Mouse (Mus musculus) limb, embryonic 14.5 days (tissue): ENCODE measurements at regions not wholly inside any gene's neighbourhood (a gene's known extent, or its start where the extent isn't known, plus 50 kb on each side); places are given as distances from the start of the nearest gene placed in this dataset.

Source experiments
- ATAC-seq: fragments of 200-750 bp; cut with Nextera tagmentation; 2 replicates; pipeline ENCODE4 v1.8.0; 2017; ENCODE audit warnings: low read depth, moderate number of reproducible peaks, moderate TSS enrichment; ENCODE audit not compliant: low FRiP score
- DNase-seq: peaks from one replicate; pipeline ENCODE4 v3.0.0-alpha.2; 2015; ENCODE audit warnings: low spot score
- H3K27ac ChIP-seq: fragments of 300-500 bp; sonication (generic); replicated peaks from 2 replicates; pipeline ENCODE4 v1.5.1; 2014; ENCODE audit warnings: low read depth, mild to moderate bottlenecking, low read length, moderate library complexity, mixed read lengths
- H3K27me3 ChIP-seq: fragments of 300-500 bp; sonication (generic); 2 replicates; pipeline ENCODE4 v1.6.1; 2014; ENCODE audit warnings: low read length, mixed read lengths; ENCODE audit not compliant: control insufficient read depth, insufficient read depth
- H3K36me3 ChIP-seq: fragments of 300-500 bp; sonication (generic); 2 replicates; pipeline ENCODE4 v1.6.1; 2014; ENCODE audit warnings: mild to moderate bottlenecking, low read length, moderate library complexity, mixed read lengths; ENCODE audit not compliant: control insufficient read depth, insufficient read depth
- H3K4me1 ChIP-seq: fragments of 300-500 bp; sonication (generic); 2 replicates; pipeline ENCODE4 v1.6.1; 2014; ENCODE audit warnings: antibody characterized with exemption, low read length, mixed read lengths; ENCODE audit not compliant: control insufficient read depth, insufficient read depth
- H3K4me2 ChIP-seq: fragments of 300-500 bp; sonication (generic); replicated peaks from 2 replicates; pipeline ENCODE4 v1.6.1; 2014; ENCODE audit warnings: low read depth, mild to moderate bottlenecking, low read length, moderate library complexity; ENCODE audit not compliant: severe bottlenecking
- H3K4me3 ChIP-seq: fragments of 300-500 bp; sonication (generic); replicated peaks from 2 replicates; pipeline ENCODE4 v1.5.1; 2014; ENCODE audit warnings: low read length
- H3K9ac ChIP-seq: fragments of 300-500 bp; sonication (generic); 2 replicates; pipeline ENCODE4 v1.6.1; 2014; ENCODE audit warnings: mild to moderate bottlenecking, low read depth, low read length, moderate library complexity; ENCODE audit not compliant: severe bottlenecking
- H3K9me3 ChIP-seq: fragments of 300-500 bp; sonication (generic); 2 replicates; pipeline ENCODE4 v1.6.1; 2016; ENCODE audit warnings: low read length; ENCODE audit not compliant: control insufficient read depth
- POLR2A ChIP-seq: fragments of 200-500 bp; IDR thresholded peaks from 2 replicates; pipeline ENCODE4 v1.8.0; 2012; ENCODE audit warnings: inconsistent platforms, mild to moderate bottlenecking, moderate library complexity, borderline replicate concordance; ENCODE audit not compliant: insufficient read depth, insufficient read length; ENCODE audit errors: extremely low read depth
- WGBS: fragments of 180-500 bp; shearing (Covaris S2); extraction: QIAGEN DNeasy Blood & Tissue Kit; methylation state at CpG from one replicate; pipeline ENCODE4 v1.1.7; 2014; 5-methylcytosine and 5-hydroxymethylcytosine counted together

- ATAC-seq (no peak), DNase-seq (no peak)
- H3K9me3 ChIP-seq = no peaks in the 10 kb centered on the region
- no peaks in the 10 kb centered on the region for H3K4me1 ChIP-seq
- 41% methylated on average over 6 of the region's 6 CpGs for WGBS
- H3K27ac ChIP-seq = no peak overlapping the region
- H3K4me3 ChIP-seq = no peak overlapping the region
- H3K36me3 ChIP-seq = no peaks in the 10 kb centered on the region
- TF ChIP-seq POLR2A = no peak
- no peak overlapping the region for H3K4me2 ChIP-seq
- no peak overlapping the region for H3K9ac ChIP-seq
- H3K27me3 ChIP-seq = no peaks in the 10 kb centered on the region
Measured at GRCm38 (mm10) chr2:159235000-159235399, 440.4 kb downstream of the Dhx35 start.

GRCm38 (mm10) chr2:159250065-159250464 lies 455.5 kb downstream of the Dhx35 start:
- Histone ChIP-seq H3K4me1 (no peaks in the 10 kb centered on the region), H3K4me3 (no peak overlapping the region), H3K36me3 (no peaks in the 10 kb centered on the region), H3K9me3 (no peaks in the 10 kb centered on the region), H3K27ac (no peak overlapping the region), H3K4me2 (no peak overlapping the region), H3K9ac (no peak overlapping the region), H3K27me3 (no peaks in the 10 kb centered on the region)
- DNase-seq = no peak
- ATAC-seq = no peak
- WGBS = 41% methylated on average over 6 of the region's 6 CpGs
- TF ChIP-seq POLR2A = no peak

- H3K27ac ChIP-seq = no peak overlapping the region
- ATAC-seq (no peak), DNase-seq (no peak)
- H3K4me2 ChIP-seq = no peak overlapping the region
- no peaks in the 10 kb centered on the region for H3K27me3 ChIP-seq
- no peak overlapping the region for H3K9ac ChIP-seq
- 72% methylated on average over 6 of the region's 6 CpGs for WGBS
- H3K4me3 ChIP-seq = no peak overlapping the region
- TF ChIP-seq POLR2A = no peak
- no peaks in the 10 kb centered on the region for H3K4me1 ChIP-seq
- no peaks in the 10 kb centered on the region for H3K9me3 ChIP-seq
- no peaks in the 10 kb centered on the region for H3K36me3 ChIP-seq
Measured at GRCm38 (mm10) chr2:159250993-159251665, 456.5 kb downstream of the Dhx35 start.

GRCm38 (mm10) chr2:159270221-159271080 lies 475.8 kb downstream of the Dhx35 start:
- Histone ChIP-seq H3K9ac (no peak overlapping the region), H3K4me3 (no peak overlapping the region), H3K27ac (no peak overlapping the region), H3K4me2 (no peak overlapping the region), H3K36me3 (no peaks in the 10 kb centered on the region), H3K27me3 (no peaks in the 10 kb centered on the region), H3K9me3 (no peaks in the 10 kb centered on the region), H3K4me1 (peaks cover 4% of the 10 kb centered on the region)
- ATAC-seq (no peak), DNase-seq (peak; percentile 13)
- WGBS = 24% methylated on average over 10 of the region's 10 CpGs
- TF ChIP-seq POLR2A = no peak

- Histone ChIP-seq H3K9ac (no peak overlapping the region), H3K9me3 (no peaks in the 10 kb centered on the region), H3K36me3 (no peaks in the 10 kb centered on the region), H3K27me3 (no peaks in the 10 kb centered on the region), H3K4me3 (no peak overlapping the region), H3K4me1 (0 out of 2 replicates have a peak, but pooled peaks cover 2% of the 10 kb centered on the region), H3K27ac (no peak overlapping the region), H3K4me2 (no peak overlapping the region)
- DNase-seq (no peak), ATAC-seq (no peak)
- 72% methylated on average over 2 of the region's 2 CpGs for WGBS
- no peak for TF ChIP-seq POLR2A
Measured at GRCm38 (mm10) chr2:159278896-159279295, 484.3 kb downstream of the Dhx35 start.
